Mouse (Mus musculus): ENCODE measurements around the gene Ypel1. TPM values are rescaled to one million over a fixed set of nuclear protein-coding genes. Genes with fewer than 3 reads are reported as not detected.
A peak's percentile ranks its signal among the peaks of the same experiment; 100 is the strongest.

The Ypel1 gene
- polyA plus RNA-seq, 1 experiment from 2014 or later = 183 TPM

DNA sequence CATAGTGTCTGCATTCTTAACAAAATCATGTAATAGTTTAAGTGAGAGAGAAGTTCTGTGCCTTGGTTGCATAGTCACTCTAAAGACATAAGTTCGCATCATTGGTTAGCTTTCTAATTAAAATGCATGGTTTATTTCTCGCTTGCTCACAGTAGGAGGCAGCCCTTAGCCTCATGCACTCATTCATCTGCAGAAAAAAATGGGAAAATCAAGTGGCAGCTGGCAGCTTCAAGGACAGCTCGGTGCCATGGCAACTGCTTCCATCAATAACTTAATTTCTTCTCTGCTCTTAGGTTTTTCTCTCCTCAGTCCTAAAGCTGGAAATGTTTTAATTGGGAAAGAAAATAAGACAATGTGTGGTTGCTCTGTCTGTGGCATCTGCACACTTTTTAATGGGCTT is 13.9 kb upstream of the Ypel1 start:
- H3K9me3 ChIP-seq = no peaks in the 10 kb centered on the region
- no peak overlapping the region for H3K4me2 ChIP-seq (replicated peaks)
- no peaks in the 10 kb centered on the region for H3K36me3 ChIP-seq
- H3K27me3 ChIP-seq = no peaks in the 10 kb centered on the region
- 14% methylated on average over 3 of the region's 3 CpGs for whole genome bisulfite sequencing
- no peak overlapping the region for H3K9ac ChIP-seq (replicated peaks)
- ATAC-seq (replicated peaks) = peak; percentile 79
- H3K27ac ChIP-seq (replicated peaks) = peak overlapping the region; percentile 81
- H3K4me1 ChIP-seq = peaks cover 18% of the 10 kb centered on the region
- H3K4me3 ChIP-seq = no peak overlapping the region

DNA sequence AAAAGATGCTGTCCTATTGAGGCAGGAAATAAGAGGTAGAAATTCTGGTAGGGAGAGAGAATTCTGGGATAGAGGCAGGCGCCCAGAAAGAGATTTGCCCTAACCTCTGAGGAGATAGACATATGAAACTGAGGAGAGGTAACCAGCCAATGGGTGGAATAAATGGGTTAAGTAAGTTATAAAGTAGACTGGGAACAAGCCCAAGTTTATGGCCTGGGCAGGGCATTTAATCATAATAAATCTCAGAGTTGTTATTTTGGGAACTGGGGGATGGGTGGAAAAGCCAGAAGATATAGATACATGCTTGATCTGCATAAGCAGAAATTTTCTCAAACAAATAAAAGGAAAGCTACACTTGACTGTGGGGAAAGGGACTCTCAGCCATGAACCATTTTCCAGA is 7.2 kb upstream of the Ypel1 start:
- Histone ChIP-seq H3K4me2 (replicated peaks) (no peak overlapping the region), H3K27ac (replicated peaks) (no peak overlapping the region), H3K4me1 (no peaks in the 10 kb centered on the region), H3K27me3 (no peaks in the 10 kb centered on the region), H3K4me3 (no peak overlapping the region), H3K9me3 (no peaks in the 10 kb centered on the region), H3K36me3 (no peaks in the 10 kb centered on the region), H3K9ac (replicated peaks) (no peak overlapping the region)
- 74% methylated on average over 1 of the region's 1 CpGs for WGBS
- no peak for ATAC-seq (replicated peaks)

DNA sequence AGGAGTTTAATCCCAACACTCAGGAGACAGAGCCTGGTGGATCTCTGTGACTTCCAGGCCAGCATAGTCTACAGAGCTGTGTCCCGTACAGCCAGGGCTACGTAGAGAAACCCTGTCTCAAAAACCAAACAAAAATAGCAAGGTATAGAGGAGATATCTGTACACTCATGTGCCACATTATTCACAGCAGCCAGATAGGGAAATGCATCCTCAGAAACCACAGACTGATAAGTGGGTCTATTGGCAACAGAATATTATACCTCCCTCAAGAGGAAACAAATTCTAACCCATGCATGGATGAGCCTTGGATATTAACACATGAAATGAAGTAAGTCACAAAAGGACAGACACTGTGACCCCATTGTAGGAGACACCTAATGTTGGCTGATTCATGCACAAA is 1.9 kb upstream of the Ypel1 start:
- Histone ChIP-seq H3K4me1 (peaks cover 22% of the 10 kb centered on the region), H3K4me2 (replicated peaks) (no peak overlapping the region), H3K9me3 (no peaks in the 10 kb centered on the region), H3K4me3 (no peak overlapping the region), H3K9ac (replicated peaks) (no peak overlapping the region), H3K27ac (replicated peaks) (no peak overlapping the region), H3K36me3 (no peaks in the 10 kb centered on the region), H3K27me3 (no peaks in the 10 kb centered on the region)
- WGBS = 83% methylated on average over 2 of the region's 2 CpGs
- no peak for ATAC-seq (replicated peaks)

- Histone ChIP-seq H3K4me3 (peak overlapping the region; percentile 78), H3K9me3 (no peaks in the 10 kb centered on the region), H3K27ac (replicated peaks) (peak overlapping the region; percentile 24; the same call in 1 of the 2 replicates), H3K9ac (replicated peaks) (peak overlapping the region; percentile 87), H3K4me2 (replicated peaks) (peak overlapping the region; percentile 78), H3K36me3 (peaks cover 15% of the 10 kb centered on the region), H3K4me1 (peaks cover 46% of the 10 kb centered on the region), H3K27me3 (no peaks in the 10 kb centered on the region)
- WGBS = 45% methylated on average over 6 of the region's 6 CpGs
- ATAC-seq (replicated peaks) = no peak
Measured at GRCm38 (mm10) chr16:17070716-17071115, 1.2 kb downstream of the Ypel1 start.

- Histone ChIP-seq H3K36me3 (peaks cover 33% of the 10 kb centered on the region), H3K27me3 (no peaks in the 10 kb centered on the region), H3K4me3 (no peak overlapping the region), H3K9me3 (no peaks in the 10 kb centered on the region), H3K4me2 (replicated peaks) (peak overlapping the region; percentile 12), H3K4me1 (peaks cover 50% of the 10 kb centered on the region), H3K9ac (replicated peaks) (0 out of 2 replicates have a peak overlapping the region, but pooled peaks have one; percentile 4), H3K27ac (replicated peaks) (peak overlapping the region; percentile 59)
- no peak for ATAC-seq (replicated peaks)
- WGBS = 92% methylated on average over 7 of the region's 7 CpGs
Measured at GRCm38 (mm10) chr16:17073000-17073399, 3.5 kb downstream of the Ypel1 start.

GRCm38 (mm10) chr16:17076301-17076700 is 6.8 kb downstream of the Ypel1 start:
- no peaks in the 10 kb centered on the region for H3K27me3 ChIP-seq
- H3K4me1 ChIP-seq = peaks cover 42% of the 10 kb centered on the region
- no peak overlapping the region for H3K9ac ChIP-seq (replicated peaks)
- H3K4me2 ChIP-seq (replicated peaks) = no peak overlapping the region
- H3K27ac ChIP-seq (replicated peaks) = no peak overlapping the region
- 98% methylated on average over 2 of the region's 2 CpGs for WGBS
- H3K36me3 ChIP-seq = peaks cover 47% of the 10 kb centered on the region
- H3K4me3 ChIP-seq = no peak overlapping the region
- ATAC-seq (replicated peaks) = no peak
- H3K9me3 ChIP-seq = no peaks in the 10 kb centered on the region

GRCm38 (mm10) chr16:17076869-17077268 is 7.4 kb downstream of the Ypel1 start:
- Histone ChIP-seq H3K9me3 (no peaks in the 10 kb centered on the region), H3K27me3 (no peaks in the 10 kb centered on the region), H3K27ac (replicated peaks) (no peak overlapping the region), H3K9ac (replicated peaks) (no peak overlapping the region), H3K36me3 (peaks cover 53% of the 10 kb centered on the region), H3K4me1 (peaks cover 37% of the 10 kb centered on the region), H3K4me2 (replicated peaks) (no peak overlapping the region), H3K4me3 (no peak overlapping the region)
- no peak for ATAC-seq (replicated peaks)

DNA sequence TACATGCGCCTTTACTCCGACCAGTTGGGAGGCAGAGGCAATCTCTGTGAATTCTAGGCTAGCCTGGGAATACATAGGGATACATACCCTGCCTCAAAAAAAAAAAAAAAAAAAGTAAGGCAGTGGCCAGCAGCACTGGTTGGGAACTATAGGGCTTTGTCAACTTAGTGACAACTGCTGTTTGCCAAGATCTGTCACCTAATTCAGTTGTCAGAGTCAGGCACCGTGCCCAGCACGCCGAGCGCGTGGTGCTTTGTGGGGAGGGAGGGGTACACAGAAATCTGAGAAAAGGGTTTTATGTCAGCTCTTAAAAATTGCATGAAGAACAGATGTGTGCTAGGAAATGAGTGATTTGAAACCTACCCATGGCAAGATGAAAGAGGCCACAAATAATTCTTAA is 8.6 kb downstream of the Ypel1 start:
- no peak overlapping the region for H3K4me3 ChIP-seq
- no peaks in the 10 kb centered on the region for H3K27me3 ChIP-seq
- H3K4me1 ChIP-seq = peaks cover 26% of the 10 kb centered on the region
- H3K9ac ChIP-seq (replicated peaks) = no peak overlapping the region
- H3K27ac ChIP-seq (replicated peaks) = peak overlapping the region; percentile 20; the same call in 1 of the 2 replicates
- H3K9me3 ChIP-seq = no peaks in the 10 kb centered on the region
- H3K36me3 ChIP-seq = peaks cover 62% of the 10 kb centered on the region
- 54% methylated on average over 7 of the region's 7 CpGs for WGBS
- ATAC-seq (replicated peaks) = 0 out of 2 replicates have a peak, but pooled peaks have one; percentile 14
- H3K4me2 ChIP-seq (replicated peaks) = no peak overlapping the region

- no peak for ATAC-seq (replicated peaks)
- peaks cover 80% of the 10 kb centered on the region for H3K36me3 ChIP-seq
- H3K27ac ChIP-seq (replicated peaks) = no peak overlapping the region
- WGBS = 95% methylated on average over 6 of the region's 6 CpGs
- peaks cover 7% of the 10 kb centered on the region for H3K4me1 ChIP-seq
- H3K27me3 ChIP-seq = no peaks in the 10 kb centered on the region
- no peaks in the 10 kb centered on the region for H3K9me3 ChIP-seq
- H3K4me2 ChIP-seq (replicated peaks) = no peak overlapping the region
- no peak overlapping the region for H3K4me3 ChIP-seq
- H3K9ac ChIP-seq (replicated peaks) = no peak overlapping the region
Measured at GRCm38 (mm10) chr16:17082121-17082792, 12.8 kb downstream of the Ypel1 start.

GRCm38 (mm10) chr16:17085636-17086035 is 16.1 kb downstream of the Ypel1 start:
- WGBS = 95% methylated on average over 4 of the region's 4 CpGs
- H3K36me3 ChIP-seq = peaks cover 90% of the 10 kb centered on the region
- H3K27ac ChIP-seq (replicated peaks) = no peak overlapping the region
- H3K9ac ChIP-seq (replicated peaks) = no peak overlapping the region
- no peaks in the 10 kb centered on the region for H3K4me1 ChIP-seq
- H3K9me3 ChIP-seq = no peaks in the 10 kb centered on the region
- H3K4me3 ChIP-seq = no peak overlapping the region
- no peaks in the 10 kb centered on the region for H3K27me3 ChIP-seq
- no peak for ATAC-seq (replicated peaks)
- H3K4me2 ChIP-seq (replicated peaks) = no peak overlapping the region

DNA sequence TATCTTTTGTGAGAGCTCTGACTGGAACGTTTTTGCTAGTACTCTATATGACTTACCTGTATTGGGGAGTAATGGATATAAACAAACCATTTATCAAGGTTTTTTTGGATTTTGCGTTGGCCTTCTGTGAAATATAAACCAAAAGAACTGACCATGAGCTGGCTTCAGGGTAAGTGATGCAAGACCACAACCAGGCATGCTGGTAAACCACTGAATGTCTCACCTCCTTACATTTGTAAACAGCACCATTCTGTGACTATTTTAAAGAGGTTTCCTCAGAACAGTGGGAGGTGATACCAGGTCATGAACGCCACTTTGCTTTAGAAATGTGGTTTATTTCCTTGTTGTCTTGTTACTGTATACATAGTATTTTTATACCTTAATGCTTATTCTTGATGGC is 16.7 kb downstream of the Ypel1 start:
- H3K27ac ChIP-seq (replicated peaks) = no peak overlapping the region
- H3K36me3 ChIP-seq = peaks cover 95% of the 10 kb centered on the region
- H3K9ac ChIP-seq (replicated peaks) = no peak overlapping the region
- H3K4me1 ChIP-seq = no peaks in the 10 kb centered on the region
- H3K9me3 ChIP-seq = no peaks in the 10 kb centered on the region
- 91% methylated on average over 3 of the region's 3 CpGs for WGBS
- H3K4me3 ChIP-seq = no peak overlapping the region
- H3K4me2 ChIP-seq (replicated peaks) = no peak overlapping the region
- H3K27me3 ChIP-seq = no peaks in the 10 kb centered on the region
- no peak for ATAC-seq (replicated peaks)

- H3K9me3 ChIP-seq = no peaks in the 10 kb centered on the region
- 75% methylated on average over 13 of the region's 13 CpGs for WGBS
- no peak overlapping the region for H3K9ac ChIP-seq (replicated peaks)
- no peak overlapping the region for H3K27ac ChIP-seq (replicated peaks)
- H3K4me3 ChIP-seq = no peak overlapping the region
- H3K4me2 ChIP-seq (replicated peaks) = no peak overlapping the region
- no peak for ATAC-seq (replicated peaks)
- H3K27me3 ChIP-seq = no peaks in the 10 kb centered on the region
- no peaks in the 10 kb centered on the region for H3K4me1 ChIP-seq
- H3K36me3 ChIP-seq = peaks cover 94% of the 10 kb centered on the region
Measured at GRCm38 (mm10) chr16:17086669-17087193, 17.2 kb downstream of the Ypel1 start.

GRCm38 (mm10) chr16:17088346-17088745 is 18.9 kb downstream of the Ypel1 start:
- Histone ChIP-seq H3K9ac (replicated peaks) (no peak overlapping the region), H3K9me3 (no peaks in the 10 kb centered on the region), H3K4me3 (no peak overlapping the region), H3K27ac (replicated peaks) (no peak overlapping the region), H3K36me3 (peaks cover 93% of the 10 kb centered on the region), H3K4me2 (replicated peaks) (no peak overlapping the region), H3K27me3 (no peaks in the 10 kb centered on the region), H3K4me1 (no peaks in the 10 kb centered on the region)
- ATAC-seq (replicated peaks) = no peak
- 66% methylated on average over 3 of the region's 3 CpGs for WGBS
